Mouse (Mus musculus): Measurements from ENCODE around the gene Sars. TPM values are rescaled to one million over a fixed set of nuclear protein-coding genes. Genes with fewer than 3 reads are reported as not detected.

Sars gene
- polyA plus RNA-seq, 1 experiment from 2014 or later, result 220 TPM

DNA sequence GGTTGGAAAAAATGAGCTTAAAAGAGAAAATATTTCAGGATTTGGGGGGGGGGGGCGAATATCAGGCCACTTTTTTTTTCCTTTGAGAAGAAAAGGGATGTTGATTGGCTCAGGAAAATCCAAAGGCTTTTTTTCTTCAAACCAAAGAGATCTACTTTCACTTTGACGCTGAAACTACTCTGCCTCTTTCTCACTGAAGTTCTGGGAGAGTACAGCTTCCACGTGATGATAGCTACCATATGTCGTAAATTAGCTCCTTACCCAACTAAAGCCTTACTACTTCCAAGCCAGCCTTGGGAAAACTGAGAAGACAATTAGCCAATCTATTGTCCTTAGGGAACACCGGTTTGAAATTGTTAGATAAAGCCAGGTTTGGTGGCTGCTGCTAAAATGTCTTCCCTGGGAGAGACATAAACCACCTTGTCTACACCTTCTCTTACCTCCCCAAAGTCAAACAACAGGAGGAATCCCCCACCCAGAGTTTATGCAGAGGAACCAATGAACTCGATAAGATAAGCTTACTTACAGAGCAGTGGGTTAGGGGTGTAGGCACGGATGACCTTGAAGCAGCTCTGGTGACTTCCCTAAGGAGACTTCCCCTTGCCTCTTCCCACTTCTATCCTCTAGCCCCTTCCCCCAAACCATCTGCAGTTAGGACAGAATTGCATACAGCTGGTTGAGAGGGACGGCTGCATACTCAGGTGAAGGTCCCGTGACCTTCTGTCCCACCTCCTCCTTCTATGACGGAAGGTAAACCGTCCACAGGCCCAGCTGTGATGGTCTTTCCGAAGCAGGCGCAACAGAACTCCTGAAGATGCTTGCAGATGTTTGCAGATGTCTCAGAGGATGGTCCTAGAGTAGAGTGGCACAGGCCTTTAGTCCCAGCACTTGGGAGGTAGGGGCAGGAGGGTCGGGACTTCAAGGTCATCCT is 62.8 kb downstream of the Sars start:
- H3K9ac ChIP-seq, result no peak overlapping the region
- H3K27ac ChIP-seq, result no peak overlapping the region
- no peak overlapping the region for H3K4me2 ChIP-seq
- H3K9me3 ChIP-seq, result no peaks in the 10 kb centered on the region
- H3K27me3 ChIP-seq, result no peaks in the 10 kb centered on the region
- H3K36me3 ChIP-seq, result no peaks in the 10 kb centered on the region
- no peak for ATAC-seq (ENCODE audit: low FRiP score)
- peaks cover 26% of the 10 kb centered on the region for H3K4me1 ChIP-seq (replicated peaks)
- 80% methylated on average over 14 of the region's 14 CpGs for WGBS
- no peak overlapping the region for H3K4me3 ChIP-seq

DNA sequence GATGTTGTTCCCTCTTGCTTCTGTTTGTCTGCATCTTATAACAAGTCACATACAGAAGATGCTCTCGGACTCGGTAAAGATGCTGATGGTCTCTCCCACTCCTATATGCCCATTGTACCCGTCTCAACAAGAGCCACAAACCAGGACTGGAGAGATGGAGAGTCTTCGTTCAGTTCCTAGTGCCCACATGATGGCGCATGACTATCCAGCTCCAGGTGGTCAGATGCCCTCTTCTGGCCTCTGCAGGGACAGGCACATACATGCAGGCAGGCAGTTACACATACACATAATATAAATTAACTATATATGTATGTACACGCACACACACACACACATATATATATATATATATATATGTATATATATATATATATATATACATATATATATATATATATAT is 64.3 kb downstream of the Sars start:
- no peaks in the 10 kb centered on the region for H3K9me3 ChIP-seq

DNA sequence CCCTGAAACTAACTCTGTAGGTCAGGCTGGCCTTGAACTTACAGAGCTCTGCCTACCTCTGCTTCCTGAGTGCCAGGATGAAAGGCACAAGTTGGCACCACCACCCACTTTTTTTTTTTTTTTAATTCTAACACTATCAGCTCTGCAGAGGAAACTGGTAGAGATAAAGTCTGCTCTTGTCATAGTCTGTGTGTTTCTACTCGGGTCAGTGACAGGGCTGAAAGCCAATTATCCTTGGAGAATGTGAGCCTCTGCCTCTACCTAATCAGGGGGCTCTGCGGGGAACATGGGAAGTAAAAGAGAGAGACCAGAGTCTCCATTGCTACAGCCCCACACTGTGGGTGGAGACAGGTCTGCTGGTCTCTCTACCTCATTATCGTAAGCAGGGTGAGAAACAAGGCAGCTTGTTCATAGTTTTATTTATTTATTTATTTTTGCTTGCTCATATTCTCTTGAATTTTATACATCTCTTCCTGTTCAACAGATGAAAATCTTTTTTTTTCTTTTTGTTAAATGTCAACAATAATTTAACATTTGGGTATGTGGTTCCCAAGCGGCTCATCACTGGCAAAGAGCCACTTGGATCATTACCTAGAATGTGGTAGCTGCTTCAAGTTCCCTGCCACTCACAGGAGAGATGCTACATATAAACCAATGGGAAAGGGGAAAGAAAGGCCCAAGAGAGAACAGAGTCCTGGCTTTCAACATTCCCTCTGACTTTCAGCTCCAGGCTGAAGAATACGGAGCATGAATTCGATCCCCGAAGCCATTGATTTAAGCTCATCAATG is 65.9 kb downstream of the Sars start:
- H3K27ac ChIP-seq, result no peak overlapping the region
- no peaks in the 10 kb centered on the region for H3K9me3 ChIP-seq
- no peaks in the 10 kb centered on the region for H3K27me3 ChIP-seq
- ATAC-seq (ENCODE audit: low FRiP score), result no peak
- H3K4me1 ChIP-seq (replicated peaks), result peaks cover 16% of the 10 kb centered on the region
- no peak overlapping the region for H3K4me3 ChIP-seq
- 84% methylated on average over 7 of the region's 7 CpGs for WGBS
- no peak overlapping the region for H3K4me2 ChIP-seq
- H3K9ac ChIP-seq, result no peak overlapping the region
- H3K36me3 ChIP-seq, result no peaks in the 10 kb centered on the region

More for the DNA sequence above, 64.3 kb downstream of the Sars start:
- Histone ChIP-seq H3K4me2 (no peak overlapping the region), H3K4me1 (replicated peaks) (peaks cover 26% of the 10 kb centered on the region), H3K9ac (no peak overlapping the region), H3K27me3 (no peaks in the 10 kb centered on the region), H3K4me3 (no peak overlapping the region), H3K36me3 (no peaks in the 10 kb centered on the region), H3K27ac (no peak overlapping the region)
- ATAC-seq (ENCODE audit: low FRiP score), result no peak
- WGBS, result 80% methylated on average over 6 of the region's 6 CpGs

Other genes starting within 250 kb of the Sars start
- gene Cyb561d1, start 244.0 kb downstream of the Sars start, polyA plus RNA-seq (2015; fragmentation: Nextera tagmentation; extraction: Ambion mirVana), result 3.5 and 4.3 TPM in 2 replicates
- 26.2 and 27.1 TPM in 2 replicates for gene Atxn7l2, start 234.3 kb downstream of the Sars start, polyA plus RNA-seq (2015; fragmentation: Nextera tagmentation; extraction: Ambion mirVana)
- gene Sypl2, start 218.6 kb downstream of the Sars start, polyA plus RNA-seq (2015; fragmentation: Nextera tagmentation; extraction: Ambion mirVana), result 0.34 and 0.43 TPM in 2 replicates
- 233 and 239 TPM in 2 replicates for gene Psma5, start 188.3 kb downstream of the Sars start, polyA plus RNA-seq (2015; fragmentation: Nextera tagmentation; extraction: Ambion mirVana)
- 14.7 and 15.9 TPM in 2 replicates for gene Sort1, start 161.1 kb downstream of the Sars start, polyA plus RNA-seq (2015; fragmentation: Nextera tagmentation; extraction: Ambion mirVana)
- 0.13 and 0.21 TPM in 2 replicates for gene Mybphl, start 80.3 kb downstream of the Sars start, polyA plus RNA-seq (2015; fragmentation: Nextera tagmentation; extraction: Ambion mirVana)
- gene Psrc1, start 61.4 kb downstream of the Sars start, polyA plus RNA-seq (2015; fragmentation: Nextera tagmentation; extraction: Ambion mirVana), result 13.8 and 13.9 TPM in 2 replicates
- gene Celsr2, start 29.7 kb downstream of the Sars start, polyA plus RNA-seq (2015; fragmentation: Nextera tagmentation; extraction: Ambion mirVana), result 50.5 and 58.0 TPM in 2 replicates
- gene 1700013F07Rik, start 88.9 kb upstream of the Sars start, polyA plus RNA-seq (2015; fragmentation: Nextera tagmentation; extraction: Ambion mirVana), result 0.74 and 2.9 TPM in 2 replicates
- 9.8 and 10.0 TPM in 2 replicates for gene 5330417C22Rik, start 91.3 kb upstream of the Sars start, polyA plus RNA-seq (2015; fragmentation: Nextera tagmentation; extraction: Ambion mirVana)
- 58.8 and 60.6 TPM in 2 replicates for gene Tmem167b, start 117.3 kb upstream of the Sars start, polyA plus RNA-seq (2015; fragmentation: Nextera tagmentation; extraction: Ambion mirVana)
- gene Taf13, start 126.5 kb upstream of the Sars start, polyA plus RNA-seq (2015; fragmentation: Nextera tagmentation; extraction: Ambion mirVana), result 63.8 and 66.2 TPM in 2 replicates
- gene Wdr47, start 146.1 kb upstream of the Sars start, polyA plus RNA-seq (2015; fragmentation: Nextera tagmentation; extraction: Ambion mirVana), result 91.5 and 96.5 TPM in 2 replicates
- gene Clcc1, start 208.7 kb upstream of the Sars start, polyA plus RNA-seq (2015; fragmentation: Nextera tagmentation; extraction: Ambion mirVana), result 50.5 and 50.8 TPM in 2 replicates